Mouse (Mus musculus): ENCODE results near the gene Thap8. TPM values are rescaled to one million over a fixed set of nuclear protein-coding genes. Genes with fewer than 3 reads are reported as not detected.

Thap8 gene
- polyA plus RNA-seq, 1 experiment, result 0.26 TPM

DNA sequence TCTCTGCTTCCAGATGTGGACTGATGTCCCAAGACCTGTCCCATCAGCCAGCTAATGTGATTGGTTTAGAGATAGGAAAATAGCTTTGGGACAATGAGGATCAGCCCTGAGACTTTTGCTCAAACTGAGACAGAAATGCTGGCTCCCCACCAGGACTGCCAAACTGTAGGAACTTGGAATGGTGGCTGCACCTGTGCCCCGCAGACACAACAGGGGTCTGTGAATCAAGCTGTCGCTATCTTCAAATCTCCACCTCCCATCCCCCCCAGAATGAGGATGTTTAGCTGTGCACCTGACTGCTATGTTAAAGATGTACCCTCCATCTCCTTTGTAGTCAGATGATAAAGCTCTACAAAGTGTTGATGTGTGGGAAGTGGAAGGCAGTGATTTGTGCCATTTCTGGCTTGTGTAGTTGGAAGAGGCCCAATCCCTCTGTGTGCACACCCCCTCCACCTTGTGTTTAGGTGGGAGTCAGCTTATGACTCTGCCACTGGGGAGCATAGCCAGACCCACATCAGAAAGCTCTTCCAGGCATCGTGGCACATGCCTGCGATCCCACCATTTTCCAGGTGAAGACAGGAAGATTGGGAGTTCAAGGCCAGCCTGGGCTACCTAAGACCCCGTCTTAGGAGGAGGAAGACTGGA lies 44.5 kb downstream of the Thap8 start:
- TF ChIP-seq GATA1 (IDR thresholded peaks at IDR 0.05; ENCODE audit: low read length), result no peak

DNA sequence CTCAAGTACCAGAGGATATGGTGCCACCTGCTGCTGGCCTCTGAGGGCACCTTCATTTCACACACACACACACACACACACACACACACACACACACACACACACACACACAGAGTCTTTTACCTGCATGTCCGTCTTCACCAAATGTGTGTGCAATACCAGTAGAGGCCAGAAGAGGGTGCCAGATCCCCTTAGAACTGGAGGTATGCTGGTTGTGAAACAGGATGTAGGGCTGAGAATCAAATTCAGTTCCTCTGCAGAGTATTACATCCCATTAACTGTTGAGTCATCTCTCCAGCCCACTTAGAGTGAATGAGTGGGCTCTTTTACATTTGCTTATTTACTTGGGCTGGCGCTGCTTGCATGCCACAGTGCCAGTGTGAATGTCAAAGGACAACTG lies 45.5 kb downstream of the Thap8 start:
- TF ChIP-seq GATA1 (IDR thresholded peaks at IDR 0.05; ENCODE audit: low read length), result no peak

DNA sequence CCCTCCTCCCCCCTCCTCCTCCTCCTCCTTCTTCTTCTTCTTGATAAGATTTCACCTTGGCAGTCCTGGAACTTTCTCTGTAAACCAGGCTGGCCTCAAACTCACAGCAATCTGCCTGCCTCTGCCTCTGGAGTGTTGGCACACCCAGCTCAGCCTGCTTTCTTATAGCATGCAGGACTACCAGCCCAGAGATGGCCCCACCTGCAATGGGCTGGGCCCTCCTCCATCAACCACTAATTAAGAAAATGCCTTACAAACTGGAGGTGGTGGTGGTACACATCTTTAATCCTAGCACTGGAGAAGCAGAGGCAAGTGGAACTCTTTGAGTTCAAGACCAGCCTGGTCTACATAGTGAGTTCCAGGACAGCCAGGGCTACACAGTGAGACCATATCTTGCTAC lies 46.5 kb downstream of the Thap8 start:
- no peak for TF ChIP-seq GATA1 (IDR thresholded peaks at IDR 0.05; ENCODE audit: low read length)

DNA sequence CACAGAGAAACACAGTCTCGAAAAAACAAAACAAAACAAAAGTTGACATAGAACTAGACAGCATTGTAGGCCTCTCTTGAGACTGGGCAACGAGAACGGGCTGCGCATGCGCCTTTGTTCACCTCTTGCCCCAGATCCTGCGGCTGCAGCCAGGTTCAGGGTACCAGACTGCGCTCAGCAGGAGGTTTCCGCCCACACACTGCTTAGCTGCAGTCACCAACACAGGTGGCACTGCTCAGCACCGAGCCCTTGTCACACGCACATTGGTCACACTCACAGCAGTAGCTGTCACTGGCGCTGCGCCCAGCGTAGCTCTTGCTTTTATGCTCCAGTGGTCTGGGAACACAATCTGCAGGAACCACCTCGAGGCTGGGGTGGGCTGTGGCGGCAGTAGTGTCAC lies 47.2 kb downstream of the Thap8 start:
- TF ChIP-seq GATA1 (IDR thresholded peaks at IDR 0.05; ENCODE audit: low read length), result no peak

DNA sequence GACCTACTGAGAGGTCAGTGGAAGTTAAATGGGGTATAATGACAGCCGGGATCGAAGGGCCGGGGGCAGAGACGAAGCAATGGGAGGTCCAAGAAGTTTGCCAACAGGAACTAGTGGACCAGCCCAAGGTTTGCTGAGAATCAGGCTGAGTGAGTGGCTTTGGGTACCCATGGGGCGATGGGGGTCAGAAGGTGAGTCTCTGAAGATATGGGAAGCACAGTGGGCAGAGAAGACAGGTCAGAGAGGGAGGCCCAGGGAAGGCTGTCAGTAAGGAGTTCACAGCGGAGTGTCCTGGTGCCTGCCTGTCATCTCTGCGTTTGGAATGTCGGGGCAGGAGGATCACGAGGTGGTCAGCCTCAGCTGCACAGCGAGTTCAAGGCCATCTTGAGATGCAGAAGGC lies 48.5 kb downstream of the Thap8 start:
- no peak for TF ChIP-seq GATA1 (IDR thresholded peaks at IDR 0.05; ENCODE audit: low read length)

DNA sequence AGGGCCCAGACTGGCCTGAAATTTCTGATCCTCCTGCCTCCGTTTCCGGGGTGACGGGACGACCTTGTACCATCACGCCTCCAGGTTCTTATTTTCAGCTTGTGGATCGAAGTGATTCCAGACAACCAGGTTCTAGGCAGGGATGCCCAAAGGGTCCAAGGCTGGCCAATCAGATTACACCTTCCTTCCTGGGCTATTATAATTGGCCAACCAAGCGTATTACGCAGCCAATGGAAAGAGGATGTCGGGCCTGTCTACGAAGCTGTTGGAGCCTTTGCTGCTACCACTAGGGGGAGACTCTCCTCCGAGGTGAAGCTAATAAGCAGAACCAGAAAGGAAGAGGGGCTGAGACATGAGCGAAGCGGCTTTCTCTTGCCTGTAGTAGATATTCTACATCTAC lies 52.0 kb downstream of the Thap8 start:
- TF ChIP-seq GATA1 (IDR thresholded peaks at IDR 0.05; ENCODE audit: low read length), result no peak

DNA sequence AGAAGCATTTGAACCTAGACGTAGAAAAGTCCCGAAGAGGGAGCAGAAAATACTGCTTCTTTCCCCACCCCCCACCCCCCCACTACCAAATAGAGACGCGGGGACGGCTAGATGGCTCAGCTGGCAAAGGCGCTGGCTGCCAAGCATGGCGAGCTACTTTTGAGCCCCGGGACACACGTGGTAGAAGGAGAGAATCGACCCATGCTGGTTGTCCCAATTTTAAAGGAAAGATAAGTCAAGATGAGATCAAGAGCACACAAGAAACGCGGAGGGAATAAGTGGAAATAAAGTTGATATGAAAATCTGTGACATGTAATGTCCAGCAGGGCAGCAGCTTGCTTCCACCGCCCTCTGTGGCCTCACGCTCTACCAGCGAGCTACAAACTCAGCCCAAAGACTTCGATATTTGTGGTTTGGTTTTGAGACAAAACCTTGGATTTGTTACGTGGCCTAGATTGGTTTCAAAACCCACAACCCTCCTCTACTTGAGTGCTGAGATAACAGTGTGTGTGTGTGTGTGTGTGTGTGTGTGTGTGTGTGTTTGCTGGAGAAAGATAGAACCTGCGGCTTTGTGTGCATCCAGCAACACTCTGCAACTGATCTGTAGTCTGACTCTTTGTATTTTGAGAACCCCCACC lies 52.8 kb downstream of the Thap8 start:
- no peak for TF ChIP-seq GATA1 (IDR thresholded peaks at IDR 0.05; ENCODE audit: low read length)

DNA sequence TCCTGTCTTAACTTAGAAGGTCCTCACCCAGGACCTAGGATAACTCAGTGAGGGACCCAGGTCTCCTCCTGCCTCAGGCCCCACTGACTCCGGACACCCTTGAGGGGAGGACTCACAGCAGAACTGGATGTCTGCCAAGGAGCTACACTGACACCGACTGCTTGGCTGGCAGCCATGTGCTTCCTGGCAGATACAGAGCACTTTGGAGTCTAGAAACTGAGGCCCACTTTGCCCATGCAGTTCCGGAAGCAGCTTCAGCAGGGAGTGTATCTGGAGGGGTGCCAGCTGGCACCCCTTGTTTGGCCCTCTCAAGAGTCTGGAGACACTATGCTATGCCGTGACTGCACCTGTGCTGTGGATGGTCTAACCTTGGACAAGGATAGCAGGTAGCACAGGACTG lies 53.5 kb downstream of the Thap8 start:
- no peak for TF ChIP-seq GATA1 (IDR thresholded peaks at IDR 0.05; ENCODE audit: low read length)

DNA sequence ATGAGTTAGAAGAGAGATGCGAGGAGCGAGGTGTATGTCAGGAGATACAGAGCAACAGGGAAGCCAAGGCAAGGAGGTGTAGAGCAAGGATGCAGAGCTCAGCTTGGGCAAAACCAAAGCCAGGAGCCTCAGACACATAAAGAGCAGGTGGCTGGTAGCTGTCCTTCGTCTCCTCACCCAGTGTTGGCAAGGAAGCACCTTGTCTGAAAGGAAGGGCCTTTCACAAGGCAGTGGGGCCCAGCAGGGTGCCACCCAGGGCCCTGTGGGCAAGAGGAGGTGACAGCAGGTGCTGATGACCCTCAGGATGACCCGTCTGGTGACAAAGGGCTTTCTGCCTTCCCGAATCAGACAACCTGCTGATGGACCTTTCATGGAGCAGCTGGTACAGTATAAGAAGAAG lies 54.7 kb downstream of the Thap8 start:
- no peak for TF ChIP-seq GATA1 (IDR thresholded peaks at IDR 0.05; ENCODE audit: low read length)

DNA sequence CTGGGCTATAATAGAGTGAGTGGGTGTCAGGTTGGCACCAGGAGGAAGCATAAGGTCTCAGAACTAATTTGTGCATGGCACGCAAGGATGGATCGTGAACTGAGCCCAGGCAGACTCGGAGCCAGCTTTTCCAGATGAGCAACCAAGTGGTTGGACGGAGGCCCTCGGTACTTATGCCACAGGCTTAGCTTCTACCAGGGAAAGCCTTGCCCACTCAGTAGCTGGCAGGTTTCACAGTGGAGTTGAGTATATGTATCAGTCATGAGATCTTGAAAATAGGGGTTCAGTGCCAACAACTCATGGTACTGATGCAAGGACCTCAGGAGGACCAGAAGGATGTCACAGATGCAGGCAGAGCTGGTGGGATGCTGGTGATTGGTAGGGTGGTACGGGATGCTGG lies 55.8 kb downstream of the Thap8 start:
- TF ChIP-seq GATA1 (IDR thresholded peaks at IDR 0.05; ENCODE audit: low read length), result no peak

DNA sequence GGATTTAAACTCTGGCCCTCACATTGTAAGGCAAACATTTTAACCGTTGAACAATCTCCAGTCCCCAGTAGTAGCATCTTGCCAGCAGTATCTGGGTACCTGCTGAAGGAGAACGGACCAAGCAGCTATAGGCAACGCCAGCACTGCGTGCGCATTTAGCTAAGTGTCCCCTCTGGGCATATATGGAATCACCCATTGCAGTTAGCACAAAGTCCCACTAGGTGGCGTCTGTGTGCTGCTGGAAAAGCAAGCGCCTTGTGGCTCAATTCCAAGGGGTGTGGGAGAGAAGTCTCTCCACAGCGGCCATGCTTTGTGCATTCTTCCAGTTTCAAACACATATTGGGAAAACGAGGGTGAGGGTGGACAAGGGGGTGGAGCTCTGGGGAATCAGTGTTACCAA lies 56.5 kb downstream of the Thap8 start:
- TF ChIP-seq GATA1 (IDR thresholded peaks at IDR 0.05; ENCODE audit: low read length), result no peak

DNA sequence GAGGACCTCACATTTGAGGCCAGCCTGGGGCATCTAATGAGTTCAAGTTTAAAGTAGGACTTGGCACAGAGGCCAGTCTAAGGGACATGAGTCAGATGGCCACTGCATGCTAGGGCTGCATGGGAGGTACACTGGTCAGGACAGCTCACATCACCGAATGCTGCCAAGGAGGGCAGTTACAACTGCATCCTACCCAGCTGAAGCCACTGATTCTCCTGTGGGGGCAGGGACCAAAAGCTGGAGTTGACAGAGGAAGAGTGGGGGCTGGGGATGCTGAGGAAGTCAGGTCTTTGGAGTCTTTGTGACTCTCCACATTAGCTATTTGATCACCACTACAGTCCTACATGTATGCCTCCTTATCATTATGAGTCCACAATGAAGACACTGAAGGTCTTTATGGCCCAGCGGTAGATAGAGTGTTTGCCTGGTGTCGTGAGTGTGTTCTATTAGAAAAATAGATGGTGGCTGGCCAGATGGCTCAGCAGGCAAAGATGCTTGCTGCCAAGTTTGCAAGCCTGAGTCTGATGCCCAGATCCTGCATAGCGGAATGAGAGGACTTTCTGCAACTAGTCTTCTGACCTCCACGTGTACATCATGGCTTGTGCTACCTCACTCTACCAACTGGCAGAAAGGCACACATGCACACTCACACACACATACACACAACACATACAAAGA lies 59.7 kb downstream of the Thap8 start:
- no peak for TF ChIP-seq GATA1 (IDR thresholded peaks at IDR 0.05; ENCODE audit: low read length)

Other genes with a start within 250 kb of the Thap8 start
- gene Zfp14, start 228.7 kb upstream of the Thap8 start, polyA plus RNA-seq (2012), result not detected in 2 replicates
- gene Zfp82, start 207.2 kb upstream of the Thap8 start, polyA plus RNA-seq (2012), result 0.17 and 0.26 TPM in 2 replicates
- not detected in 2 replicates for gene Gm26920, start 189.7 kb upstream of the Thap8 start, polyA plus RNA-seq (2012)
- 2.5 and 3.4 TPM in 2 replicates for gene Zfp566, start 189.6 kb upstream of the Thap8 start, polyA plus RNA-seq (2012)
- gene Zfp260, start 185.3 kb upstream of the Thap8 start, polyA plus RNA-seq (2012), result 0.19 and 0.64 TPM in 2 replicates
- 4.1 and 5.5 TPM in 2 replicates for gene Zfp382, start 158.2 kb upstream of the Thap8 start, polyA plus RNA-seq (2012)
- gene Zfp146, start 110.3 kb upstream of the Thap8 start, polyA plus RNA-seq (2012), result 8.2 and 19.8 TPM in 2 replicates
- gene Cox7a1, start 96.0 kb upstream of the Thap8 start, polyA plus RNA-seq (2012), result 8.3 and 9.2 TPM in 2 replicates
- gene Capns1, start 81.3 kb upstream of the Thap8 start, polyA plus RNA-seq (2012), result 142 and 154 TPM in 2 replicates
- gene Polr2i, start 48.1 kb upstream of the Thap8 start, polyA plus RNA-seq (2012), result 126 and 136 TPM in 2 replicates
- 68.1 and 70.9 TPM in 2 replicates for gene Tbcb, start 47.8 kb upstream of the Thap8 start, polyA plus RNA-seq (2012)
- 0.15 TPM in 1 of 2 replicates, not detected in the other for gene Ovol3, start 44.4 kb upstream of the Thap8 start, polyA plus RNA-seq (2012)
- 40.6 and 75.2 TPM in 2 replicates for gene Wdr62, start 325 bp downstream of the Thap8 start, polyA plus RNA-seq (2012)
- 0.24 TPM in 1 of 2 replicates, not detected in the other for gene Clip3, start 11.6 kb downstream of the Thap8 start, polyA plus RNA-seq (2012)
- 59.9 and 74.5 TPM in 2 replicates for gene Alkbh6, start 28.6 kb downstream of the Thap8 start, polyA plus RNA-seq (2012)
- gene Syne4, start 34.7 kb downstream of the Thap8 start, polyA plus RNA-seq (2012), result 7.1 and 8.8 TPM in 2 replicates
- 0.39 and 0.44 TPM in 2 replicates for gene E130208F15Rik, start 41.6 kb downstream of the Thap8 start, polyA plus RNA-seq (2012)
- 23.4 and 30.5 TPM in 2 replicates for gene Sdhaf1, start 43.8 kb downstream of the Thap8 start, polyA plus RNA-seq (2012)
- gene Lrfn3, start 82.7 kb downstream of the Thap8 start, polyA plus RNA-seq (2012), result not detected in 2 replicates
- gene Tyrobp, start 133.7 kb downstream of the Thap8 start, polyA plus RNA-seq (2012), result 0.25 TPM in 1 of 2 replicates, not detected in the other
- gene Hcst, start 139.8 kb downstream of the Thap8 start, polyA plus RNA-seq (2012), result not detected in 2 replicates
- gene Nfkbid, start 141.6 kb downstream of the Thap8 start, polyA plus RNA-seq (2012), result 0.12 and 0.16 TPM in 2 replicates
- not detected in 2 replicates for gene Aplp1, start 165.4 kb downstream of the Thap8 start, polyA plus RNA-seq (2012)
- gene Kirrel2, start 177.6 kb downstream of the Thap8 start, polyA plus RNA-seq (2012), result not detected in 2 replicates
- not detected in 2 replicates for gene Nphs1, start 178.2 kb downstream of the Thap8 start, polyA plus RNA-seq (2012)
- gene Prodh2, start 213.5 kb downstream of the Thap8 start, polyA plus RNA-seq (2012), result not detected in 2 replicates

Measured in G1E-ER4 (cell line).